Mouse (Mus musculus) thymus, adult 2 months (tissue): ENCODE measurements around the gene Idh3b. TPM values are rescaled to one million over a fixed set of nuclear protein-coding genes. Genes with fewer than 3 reads are reported as not detected.

ENCODE experiments used
- DNase-seq: peaks from one replicate; pipeline ENCODE4 v3.0.0; 2021
- H3K27ac ChIP-seq: fragments of 200-500 bp; 2 replicates; pipeline ENCODE4 v1.5.1; 2012; ENCODE audit warnings: low read length, control low read depth; ENCODE audit not compliant: control insufficient read depth, insufficient read depth
- H3K27me3 ChIP-seq: fragments of 200-500 bp; 2 replicates; pipeline ENCODE4 v1.6.1; 2012; ENCODE audit warnings: mild to moderate bottlenecking, low read length, moderate library complexity, mixed read lengths; ENCODE audit not compliant: control insufficient read depth, insufficient read depth
- H3K36me3 ChIP-seq: fragments of 200-500 bp; 2 replicates; pipeline ENCODE4 v1.6.1; 2012; ENCODE audit warnings: mild to moderate bottlenecking, low read length, moderate library complexity; ENCODE audit not compliant: control insufficient read depth, insufficient read depth
- H3K4me1 ChIP-seq: fragments of 200-500 bp; replicated peaks from 2 replicates; pipeline ENCODE4 v1.6.1; 2012; ENCODE audit warnings: low read length; ENCODE audit not compliant: control insufficient read depth, insufficient read depth
- H3K4me3 ChIP-seq: fragments of 200-500 bp; 2 replicates; pipeline ENCODE4 v1.5.1; 2012; ENCODE audit warnings: mild to moderate bottlenecking, low read length, control low read depth, moderate library complexity; ENCODE audit not compliant: control insufficient read depth, insufficient read depth
- CTCF ChIP-seq: fragments of 200-500 bp; IDR thresholded peaks from 2 replicates; pipeline ENCODE4 v1.5.1; 2012; ENCODE audit warnings: mild to moderate bottlenecking, control low read depth, low read length, moderate library complexity, borderline replicate concordance; ENCODE audit not compliant: control insufficient read depth, poor library complexity, insufficient read depth; ENCODE audit errors: extremely low read depth
- POLR2A ChIP-seq: fragments of 200-500 bp; IDR thresholded peaks from 2 replicates; pipeline ENCODE4 v1.6.1; 2012; ENCODE audit warnings: mild to moderate bottlenecking, low read length, control low read depth, moderate library complexity; ENCODE audit not compliant: control insufficient read depth, poor library complexity, insufficient read depth; ENCODE audit errors: extremely low read depth
- WGBS: fragments of 180-500 bp; shearing (Covaris S2); methylation state at CpG from one replicate; pipeline ENCODE4 v1.1.7; 2018; 5-methylcytosine and 5-hydroxymethylcytosine counted together
- polyA plus RNA-seq: library from polyadenylated mRNA; depleted of rRNA; stranded (reverse); fragments of >200 nt; gene quantifications from 2 replicates; pipeline ENCODE4 v1.2.3, GENCODE M21; 2012; rRNA removed

Gene Idh3b
- polyA plus RNA-seq, 1 experiment = 237 TPM

DNA sequence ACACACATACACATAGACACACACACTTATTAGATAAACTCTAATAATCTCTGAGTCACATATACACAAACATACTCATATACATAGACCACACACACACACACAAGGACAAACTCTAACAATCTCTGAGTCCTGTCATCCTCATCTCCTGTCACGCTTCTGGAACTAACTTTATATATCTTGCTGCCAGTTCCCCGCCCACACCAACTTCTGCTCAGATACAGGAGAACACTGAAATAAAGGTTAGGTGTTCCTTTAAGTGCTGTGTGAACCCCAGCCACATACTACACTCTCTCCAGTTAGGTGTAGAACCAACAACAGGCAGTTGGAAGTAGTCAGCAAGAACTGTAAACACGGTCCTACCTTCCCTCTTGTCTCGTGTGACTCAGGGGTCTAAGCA is 23.5 kb downstream of the Idh3b start:
- no peak overlapping the region for H3K27ac ChIP-seq
- DNase-seq = no peak
- WGBS = 74% methylated on average over 4 of the region's 4 CpGs
- H3K36me3 ChIP-seq = no peaks in the 10 kb centered on the region
- no peaks in the 10 kb centered on the region for H3K4me1 ChIP-seq
- H3K4me3 ChIP-seq = no peak overlapping the region
- TF ChIP-seq POLR2A (no peak), CTCF (no peak)
- H3K27me3 ChIP-seq = no peaks in the 10 kb centered on the region

DNA sequence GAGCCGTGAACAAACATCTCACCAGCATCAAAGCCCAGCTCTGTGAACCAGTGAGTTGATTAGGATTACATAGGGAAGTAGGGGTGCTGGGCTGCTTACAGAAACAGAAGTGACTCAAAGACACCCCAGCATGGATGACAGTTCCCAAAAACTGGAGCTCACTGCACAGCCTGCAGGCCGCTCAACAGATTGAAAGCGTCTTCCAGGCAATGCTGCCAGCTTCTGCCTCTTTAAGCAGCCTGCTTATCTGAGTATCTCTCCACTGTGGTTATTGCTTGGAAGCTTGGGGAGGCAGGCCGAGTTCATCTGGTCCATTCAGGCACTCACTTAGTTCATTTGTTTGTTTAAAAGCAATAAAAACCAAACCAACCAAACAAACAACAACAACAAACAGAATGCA is 27.6 kb downstream of the Idh3b start:
- no peak overlapping the region for H3K4me3 ChIP-seq
- no peaks in the 10 kb centered on the region for H3K36me3 ChIP-seq
- H3K27ac ChIP-seq = no peak overlapping the region
- H3K4me1 ChIP-seq = no peaks in the 10 kb centered on the region
- H3K27me3 ChIP-seq = no peaks in the 10 kb centered on the region
- TF ChIP-seq POLR2A (no peak), CTCF (no peak)
- WGBS = 79% methylated on average over 4 of the region's 4 CpGs
- no peak for DNase-seq

- TF ChIP-seq CTCF = no peak
- TF ChIP-seq POLR2A = no peak
Observed at GRCm38 (mm10) chr2:130248226-130248625, 36.1 kb downstream of the Idh3b start.

GRCm38 (mm10) chr2:130246912-130247311 is 37.4 kb downstream of the Idh3b start:
- DNase-seq = peak; percentile 29
- H3K4me3 ChIP-seq = no peak overlapping the region
- no peaks in the 10 kb centered on the region for H3K4me1 ChIP-seq
- no peaks in the 10 kb centered on the region for H3K36me3 ChIP-seq
- TF ChIP-seq POLR2A (no peak), CTCF (no peak)
- H3K27me3 ChIP-seq = no peaks in the 10 kb centered on the region
- no peak overlapping the region for H3K27ac ChIP-seq
- whole genome bisulfite sequencing = 57% methylated on average over 9 of the region's 9 CpGs

More at GRCm38 (mm10) chr2:130248226-130248625, 36.1 kb downstream of the Idh3b start:
- 78% methylated on average over 7 of the region's 7 CpGs for WGBS
- H3K27ac ChIP-seq = no peak overlapping the region
- no peak for DNase-seq
- no peaks in the 10 kb centered on the region for H3K27me3 ChIP-seq
- H3K36me3 ChIP-seq = no peaks in the 10 kb centered on the region
- no peaks in the 10 kb centered on the region for H3K4me1 ChIP-seq
- H3K4me3 ChIP-seq = no peak overlapping the region

Other genes with a start within 250 kb of the Idh3b start
- gene Tgm6, start 172.1 kb downstream of the Idh3b start, polyA plus RNA-seq = 0.04 and 0.09 TPM in 2 replicates
- gene Snrpb, start 105.1 kb downstream of the Idh3b start, polyA plus RNA-seq = 476 and 492 TPM in 2 replicates
- not detected in 2 replicates for gene Tmc2, start 89.4 kb downstream of the Idh3b start, polyA plus RNA-seq
- gene Nop56, start 10.1 kb downstream of the Idh3b start, polyA plus RNA-seq = 214 and 223 TPM in 2 replicates
- 0.69 and 0.78 TPM in 2 replicates for gene Ebf4, start 10.6 kb upstream of the Idh3b start, polyA plus RNA-seq
- 7.2 and 9.6 TPM in 2 replicates for gene Cpxm1, start 113.0 kb upstream of the Idh3b start, polyA plus RNA-seq
- gene Gm28372, start 120.7 kb upstream of the Idh3b start, polyA plus RNA-seq = not detected in 2 replicates
- gene 1700020A23Rik, start 120.7 kb upstream of the Idh3b start, polyA plus RNA-seq = 0.26 TPM in 1 of 2 replicates, not detected in the other
- gene Tmem239, start 121.9 kb upstream of the Idh3b start, polyA plus RNA-seq = not detected in 2 replicates
- gene Vps16, start 139.8 kb upstream of the Idh3b start, polyA plus RNA-seq = 189 and 213 TPM in 2 replicates
- 42.8 and 44.7 TPM in 2 replicates for gene Pced1a, start 140.2 kb upstream of the Idh3b start, polyA plus RNA-seq
- 109 and 113 TPM in 2 replicates for gene Ptpra, start 165.7 kb upstream of the Idh3b start, polyA plus RNA-seq